Mouse (Mus musculus) heart, postnatal 0 days (tissue): ENCODE data around the gene Spag7. TPM values are rescaled to one million over a fixed set of nuclear protein-coding genes. Genes with fewer than 3 reads are reported as not detected.

ENCODE experiments used
- ATAC-seq: fragments of 200-750 bp; cut with Nextera tagmentation; 2 replicates; pipeline ENCODE4 v1.8.0; 2017; ENCODE audit warnings: low read depth, moderate number of reproducible peaks, moderate library complexity; ENCODE audit not compliant: insufficient read depth
- DNase-seq: peaks from one replicate; pipeline ENCODE4 v3.0.0-alpha.2; 2016; ENCODE audit warnings: low spot score
- H3K27ac ChIP-seq: fragments of 300-500 bp; sonication (generic); 2 replicates; pipeline ENCODE4 v1.5.1; 2014; ENCODE audit warnings: low read depth, mild to moderate bottlenecking
- H3K27me3 ChIP-seq: fragments of 300-500 bp; sonication (generic); 2 replicates; pipeline ENCODE4 v1.6.1; 2014; ENCODE audit warnings: low read length, mixed read lengths; ENCODE audit not compliant: control insufficient read depth, insufficient read depth
- H3K36me3 ChIP-seq: fragments of 300-500 bp; sonication (generic); replicated peaks from 2 replicates; pipeline ENCODE4 v1.6.1; 2014; ENCODE audit warnings: low read length, mixed read lengths; ENCODE audit not compliant: control insufficient read depth, insufficient read depth
- H3K4me1 ChIP-seq: fragments of 300-500 bp; sonication (generic); 2 replicates; pipeline ENCODE4 v1.6.1; 2014; ENCODE audit warnings: antibody characterized with exemption; ENCODE audit not compliant: control insufficient read depth, insufficient read depth
- H3K4me2 ChIP-seq: fragments of 300-500 bp; sonication (generic); 2 replicates; pipeline ENCODE4 v1.6.1; 2014; ENCODE audit warnings: low read depth, mild to moderate bottlenecking, low read length, moderate library complexity
- H3K4me3 ChIP-seq: fragments of 300-500 bp; sonication (generic); 2 replicates; pipeline ENCODE4 v1.5.1; 2014; ENCODE audit warnings: low read depth, low read length
- H3K9ac ChIP-seq: fragments of 300-500 bp; sonication (generic); replicated peaks from 2 replicates; pipeline ENCODE4 v1.6.1; 2014; ENCODE audit warnings: low read depth, low read length, mixed read lengths
- H3K9me3 ChIP-seq: fragments of 300-500 bp; sonication (generic); replicated peaks from 2 replicates; pipeline ENCODE4 v1.6.1; 2016; ENCODE audit warnings: low read length; ENCODE audit not compliant: control insufficient read depth
- CTCF ChIP-seq: IDR thresholded peaks from 2 replicates; pipeline ENCODE4 v1.5.1; 2016; ENCODE audit warnings: antibody characterized with exemption, control low read depth, low read depth
- EP300 ChIP-seq: IDR thresholded peaks from 2 replicates; pipeline ENCODE4 v1.6.1; 2016; ENCODE audit warnings: antibody characterized with exemption, low read depth
- WGBS: fragments of 180-500 bp; shearing (Covaris S2); extraction: QIAGEN DNeasy Blood & Tissue Kit; methylation state at CpG from one replicate; pipeline ENCODE4 v1.1.7; 2014; 5-methylcytosine and 5-hydroxymethylcytosine counted together
- polyA plus RNA-seq: library from polyadenylated mRNA; unstranded; fragments of >200 nt; fragmentation: Nextera tagmentation; extraction: Ambion mirVana; gene quantifications from 2 replicates; pipeline ENCODE4 v1.2.1, GENCODE M21; 2015
- total RNA-seq: library from RNA; depleted of rRNA; stranded (reverse); fragments of >200 nt; gene quantifications from 2 replicates; pipeline ENCODE4 v1.2.3, GENCODE M21; 2014; ENCODE audit warnings: low replicate concordance

Gene Spag7
- total and polyA plus RNA-seq, 2 experiments from 2014 or later, result 42.0 to 175 TPM

DNA sequence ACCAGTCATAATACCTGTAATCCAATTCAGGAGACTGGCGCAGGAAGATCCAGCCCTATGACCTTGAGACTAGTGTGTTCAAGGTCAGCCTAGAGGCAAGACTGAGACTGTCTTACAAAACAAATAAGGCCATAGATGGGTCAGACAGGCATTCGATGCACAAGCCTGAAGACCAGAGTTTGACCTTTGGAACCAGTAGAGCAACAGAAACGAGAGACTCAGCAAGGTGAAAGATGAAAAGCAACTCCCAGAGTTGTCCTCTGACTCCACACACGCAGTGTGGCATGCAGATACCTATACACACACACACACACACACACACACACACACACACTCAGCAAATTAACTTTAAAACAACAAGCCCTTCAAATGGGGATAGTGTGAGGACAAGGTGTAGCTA is 42.3 kb downstream of the Spag7 start:
- no peak for DNase-seq
- Histone ChIP-seq H3K4me2 (no peak overlapping the region), H3K27me3 (no peaks in the 10 kb centered on the region), H3K4me1 (no peaks in the 10 kb centered on the region), H3K36me3 (no peaks in the 10 kb centered on the region), H3K9me3 (no peaks in the 10 kb centered on the region), H3K27ac (no peak overlapping the region), H3K4me3 (no peak overlapping the region), H3K9ac (no peak overlapping the region)
- ATAC-seq, result no peak
- TF ChIP-seq EP300 (no peak), CTCF (no peak)
- whole genome bisulfite sequencing, result 67% methylated on average over 4 of the region's 4 CpGs

DNA sequence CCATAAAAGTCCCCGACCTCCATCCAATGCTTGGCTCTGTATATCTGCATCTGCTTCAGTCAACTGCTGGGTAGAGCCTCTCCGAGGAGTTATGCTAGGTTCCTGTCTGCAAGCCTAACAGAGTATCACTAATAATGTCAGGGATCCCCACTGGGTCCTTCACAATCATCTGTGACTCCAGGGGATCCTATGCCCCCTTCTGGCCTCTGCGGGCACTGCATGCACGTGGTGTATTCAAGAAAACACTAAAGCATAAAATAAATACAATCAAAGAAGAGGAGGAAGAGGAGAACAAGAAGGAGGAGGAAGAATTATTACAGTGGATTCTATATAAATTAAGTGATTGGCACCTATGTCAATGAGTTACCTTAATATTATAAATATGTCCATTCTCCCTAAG is 43.7 kb downstream of the Spag7 start:
- Histone ChIP-seq H3K27ac (no peak overlapping the region), H3K9ac (no peak overlapping the region), H3K4me1 (no peaks in the 10 kb centered on the region), H3K4me3 (no peak overlapping the region), H3K27me3 (no peaks in the 10 kb centered on the region), H3K36me3 (no peaks in the 10 kb centered on the region), H3K4me2 (no peak overlapping the region), H3K9me3 (no peaks in the 10 kb centered on the region)
- ATAC-seq (no peak), DNase-seq (no peak)
- 46% methylated on average over 4 of the region's 4 CpGs for WGBS
- TF ChIP-seq CTCF (peak; percentile 60), EP300 (no peak)

DNA sequence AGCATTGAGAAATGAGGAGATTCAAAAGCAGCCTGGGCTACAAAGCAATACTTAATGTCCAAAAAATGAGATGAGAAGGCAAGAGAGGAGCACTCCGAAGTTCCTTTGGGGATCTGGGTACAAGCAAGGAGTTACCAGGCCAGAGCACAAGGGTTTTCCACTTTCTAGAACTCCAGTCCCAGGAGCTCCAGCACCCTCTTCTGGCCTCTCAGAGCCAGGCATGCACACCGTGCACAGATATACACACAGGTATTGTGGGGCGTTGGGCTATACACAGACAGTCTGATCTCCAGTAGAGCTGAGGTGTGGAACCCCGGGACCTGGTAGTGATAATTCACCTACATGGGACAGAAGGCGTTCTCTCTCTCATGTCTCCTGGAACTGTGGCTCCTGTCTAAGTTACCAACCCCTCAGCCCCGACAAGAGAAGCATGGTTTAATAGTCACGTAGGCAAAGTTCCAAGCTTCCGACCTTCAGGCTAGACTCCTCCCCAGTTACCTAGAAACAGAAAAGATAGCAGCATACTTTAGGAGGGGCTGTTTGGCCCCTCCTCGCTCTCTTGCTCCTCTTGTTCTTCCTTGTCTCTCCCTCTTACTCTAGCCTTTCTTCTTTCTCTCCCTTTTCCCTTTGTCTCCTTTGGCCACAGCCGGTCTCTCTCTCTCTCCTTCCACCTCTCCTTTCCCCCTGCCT is 46.0 kb downstream of the Spag7 start:
- Histone ChIP-seq H3K27me3 (no peaks in the 10 kb centered on the region), H3K27ac (no peak overlapping the region), H3K9ac (no peak overlapping the region), H3K36me3 (no peaks in the 10 kb centered on the region), H3K9me3 (no peaks in the 10 kb centered on the region), H3K4me1 (no peaks in the 10 kb centered on the region), H3K4me2 (no peak overlapping the region), H3K4me3 (no peak overlapping the region)
- DNase-seq (no peak), ATAC-seq (no peak)
- WGBS, result 63% methylated on average over 10 of the region's 10 CpGs
- no peak for TF ChIP-seq EP300
- TF ChIP-seq CTCF, result peak; percentile 30

DNA sequence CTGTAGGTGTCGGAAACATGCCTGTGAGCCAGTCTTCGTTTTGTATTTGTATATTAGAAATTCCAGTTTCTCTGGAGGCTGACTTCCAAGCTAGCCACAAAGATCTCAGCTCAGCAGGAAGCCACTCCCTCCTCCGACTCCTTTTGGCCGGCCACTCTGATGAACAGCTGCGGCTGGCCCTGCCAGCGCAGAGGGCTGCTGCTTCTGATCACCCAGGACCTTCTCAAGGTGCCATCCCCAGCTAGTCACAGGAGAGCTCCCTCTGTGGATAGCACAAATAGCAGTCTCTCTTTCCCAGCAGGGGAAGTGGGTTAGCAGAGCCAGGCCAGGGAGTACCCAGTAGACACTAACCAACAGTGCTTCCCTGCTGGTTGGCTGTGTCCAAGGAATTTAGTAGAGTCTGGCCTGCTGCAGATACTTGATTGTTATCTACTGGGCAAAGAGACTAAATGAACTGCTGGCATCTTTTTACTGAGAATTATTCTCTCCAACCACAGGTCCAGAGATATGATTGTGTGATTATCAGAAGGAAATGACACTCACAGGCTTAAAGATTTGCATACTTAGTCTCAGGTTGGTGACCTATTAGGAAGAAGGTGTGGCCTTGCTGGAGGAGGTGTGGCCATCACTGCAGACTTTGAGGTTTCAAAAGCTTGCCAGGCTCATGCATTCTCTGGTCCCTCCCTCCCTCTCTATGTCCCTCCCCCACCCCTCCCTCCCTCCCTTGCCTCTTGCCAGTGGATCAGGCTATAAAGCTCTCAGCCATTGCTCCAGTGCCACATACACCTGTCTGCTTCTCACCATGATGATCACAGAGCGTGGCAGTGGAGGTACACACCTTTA is 47.0 kb downstream of the Spag7 start:
- Histone ChIP-seq H3K4me3 (no peak overlapping the region), H3K9ac (no peak overlapping the region), H3K36me3 (no peaks in the 10 kb centered on the region), H3K9me3 (no peaks in the 10 kb centered on the region), H3K27ac (no peak overlapping the region), H3K27me3 (no peaks in the 10 kb centered on the region), H3K4me1 (no peaks in the 10 kb centered on the region), H3K4me2 (no peak overlapping the region)
- WGBS, result 27% methylated on average over 7 of the region's 7 CpGs
- TF ChIP-seq CTCF (no peak), EP300 (no peak)
- DNase-seq, result no peak
- no peak for ATAC-seq

DNA sequence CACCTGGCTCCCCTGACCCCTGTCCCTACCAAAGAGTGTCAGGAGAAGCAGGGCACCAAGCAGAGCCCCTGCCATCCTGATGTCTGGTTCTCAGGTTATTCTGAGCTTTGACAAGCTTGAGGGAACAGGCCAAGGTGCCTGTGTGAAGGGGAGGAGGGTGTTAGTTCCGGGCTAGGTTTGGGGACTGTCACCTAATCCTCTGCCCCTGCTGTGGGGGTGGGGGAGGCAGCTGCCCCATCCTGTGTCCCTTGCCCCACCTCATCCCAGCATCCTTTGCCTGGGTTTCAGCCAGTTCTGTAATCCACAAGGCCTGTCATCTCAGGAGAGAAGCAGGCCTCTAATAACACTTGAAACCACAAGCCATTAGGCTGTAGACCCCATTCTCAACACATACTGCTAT is 50.1 kb downstream of the Spag7 start, which contains the start of gene Chrne:
Chrne (minus strand) TSS at position 116 of the 400 bp plus-strand sequence.
- ATAC-seq, result no peak
- no peak within 1 kb of the TSS for H3K27ac ChIP-seq
- H3K27me3 ChIP-seq, result peaks cover 8% of the 10 kb centered on the region; the same call in 1 of the 2 replicates
- H3K9me3 ChIP-seq, result no peaks in the 10 kb centered on the region
- no peak within 1 kb of the TSS for H3K4me2 ChIP-seq
- peaks cover 15% of the 10 kb centered on the region for H3K4me1 ChIP-seq
- no peaks in the 10 kb centered on the region for H3K36me3 ChIP-seq
- H3K4me3 ChIP-seq, result no peak within 1 kb of the TSS
- no peak for DNase-seq
- WGBS, result 37% methylated on average over 1 of the region's 1 CpGs
- TF ChIP-seq EP300 (no peak), CTCF (no peak)
- H3K9ac ChIP-seq, result no peak within 1 kb of the TSS
